Mouse (Mus musculus) MEL (cell line): ENCODE measurements around the gene Arhgef25. TPM values are rescaled to one million over a fixed set of nuclear protein-coding genes. Genes with fewer than 3 reads are reported as not detected.

Source experiments
- DNase-seq: peaks from one replicate; pipeline ENCODE4 v3.0.0; 2011; ENCODE audit warnings: low read depth, low spot score
- H3K27ac ChIP-seq: 2 replicates; pipeline ENCODE4 v1.5.1; 2012; ENCODE audit warnings: low read depth, mild to moderate bottlenecking, control low read depth, low read length, moderate library complexity; ENCODE audit not compliant: control insufficient read depth
- H3K27me3 ChIP-seq, 2 experiments: fragments of 150-350 bp in 1 of 2; sonication (generic) in 1 of 2; 2 replicates each; pipeline ENCODE4 v1.6.1; 2012; ENCODE audit warnings: low read length in 2 of 2, mild to moderate bottlenecking in 2 of 2, improper control_type of control experiment in 1 of 2, moderate library complexity in 1 of 2; ENCODE audit not compliant: insufficient read depth in 2 of 2, control insufficient read depth in 1 of 2
- H3K36me3 ChIP-seq, 2 experiments: 2 replicates each; pipeline ENCODE4 v1.6.1; 2012 to 2014; ENCODE audit warnings: low read length in 2 of 2, improper control_type of control experiment in 1 of 2, inconsistent platforms in 1 of 2, mild to moderate bottlenecking in 1 of 2; ENCODE audit not compliant: insufficient read depth in 2 of 2, control insufficient read depth in 1 of 2
- H3K4me1 ChIP-seq, 2 experiments: fragments of 150-350 bp in 1 of 2; sonication (generic) in 1 of 2; 2 replicates each; pipeline ENCODE4 v1.6.1; 2012; ENCODE audit warnings: low read length in 2 of 2, improper control_type of control experiment in 1 of 2, mild to moderate bottlenecking in 1 of 2; ENCODE audit not compliant: insufficient read depth in 2 of 2, control insufficient read depth in 1 of 2
- H3K4me3 ChIP-seq, 2 experiments: fragments of 150-350 bp in 1 of 2; sonication (generic) in 1 of 2; 2 replicates each; pipeline ENCODE4 v1.5.1; 2012; ENCODE audit warnings: low read depth in 2 of 2, low read length in 2 of 2, mild to moderate bottlenecking in 2 of 2, moderate library complexity in 2 of 2, control low read depth in 1 of 2, improper control_type of control experiment in 1 of 2; ENCODE audit not compliant: control insufficient read depth in 1 of 2, insufficient read depth in 1 of 2
- H3K79me2 ChIP-seq: 2 replicates; pipeline ENCODE4 v1.6.1; 2012; ENCODE audit warnings: mild to moderate bottlenecking, low read length, moderate library complexity; ENCODE audit not compliant: control insufficient read depth, poor library complexity, insufficient read depth
- H3K9ac ChIP-seq: 2 replicates; pipeline ENCODE4 v1.6.1; 2012; ENCODE audit warnings: low read depth, mild to moderate bottlenecking, control low read depth, low read length, moderate library complexity; ENCODE audit not compliant: control insufficient read depth, poor library complexity, severe bottlenecking
- H3K9me3 ChIP-seq: fragments of 150-350 bp; sonication (generic); replicated peaks from 2 replicates; pipeline ENCODE4 v1.6.1; 2012; ENCODE audit warnings: mild to moderate bottlenecking, low read length, improper control_type of control experiment, moderate library complexity; ENCODE audit not compliant: insufficient read depth
- BHLHE40 ChIP-seq: IDR thresholded peaks from 2 replicates; pipeline ENCODE4 v1.6.1; 2012; ENCODE audit warnings: low read depth, mild to moderate bottlenecking, inconsistent platforms, low read length, improper control_type of control experiment, borderline replicate concordance
- CHD2 ChIP-seq: IDR thresholded peaks from 2 replicates; pipeline ENCODE4 v1.6.1; 2011; ENCODE audit warnings: low read length, improper control_type of control experiment
- CTCF ChIP-seq, 3 experiments: IDR thresholded peaks in 2 of 3; conservative IDR thresholded peaks in 1 of 3; 2 replicates each; pipeline ENCODE4 v1.5.1; 2011 to 2012; ENCODE audit warnings: low read length in 3 of 3, low read depth in 2 of 3, mild to moderate bottlenecking in 2 of 3, improper control_type of control experiment in 1 of 3, inconsistent platforms in 1 of 3, mixed read lengths in 1 of 3, moderate library complexity in 1 of 3; ENCODE audit not compliant: control insufficient read depth in 1 of 3, insufficient read depth in 1 of 3, poor library complexity in 1 of 3, severe bottlenecking in 1 of 3
- EP300 ChIP-seq, 2 experiments: IDR thresholded peaks; 2 replicates each; pipeline ENCODE4 v1.6.1; 2011; ENCODE audit warnings: improper control_type of control experiment in 2 of 2, low read length in 2 of 2, low read depth in 1 of 2, mild to moderate bottlenecking in 1 of 2
- HCFC1 ChIP-seq: IDR thresholded peaks from 2 replicates; pipeline ENCODE4 v1.6.1; 2012; ENCODE audit warnings: low read depth, mild to moderate bottlenecking, inconsistent platforms, low read length, improper control_type of control experiment, moderate library complexity
- JUND ChIP-seq: IDR thresholded peaks from 2 replicates; pipeline ENCODE4 v1.6.1; 2011; ENCODE audit warnings: low read depth, mild to moderate bottlenecking, improper control_type of control experiment, low read length
- MAFK ChIP-seq: IDR thresholded peaks from 2 replicates; pipeline ENCODE4 v1.6.1; 2011; ENCODE audit warnings: low read depth, mild to moderate bottlenecking, low read length, improper control_type of control experiment, borderline replicate concordance
- MEF2A ChIP-seq: IDR thresholded peaks from 2 replicates; pipeline ENCODE4 v1.6.1; 2014; ENCODE audit warnings: low read depth, mild to moderate bottlenecking, inconsistent platforms, low read length, improper control_type of control experiment; ENCODE audit not compliant: poor library complexity, insufficient replicate concordance, severe bottlenecking; ENCODE audit errors: extremely low read depth
- MXI1 ChIP-seq: IDR thresholded peaks from 2 replicates; pipeline ENCODE4 v1.6.1; 2011; ENCODE audit warnings: mild to moderate bottlenecking, low read depth, low read length, improper control_type of control experiment
- NRF1 ChIP-seq: IDR thresholded peaks from 2 replicates; pipeline ENCODE4 v1.6.1; 2014; ENCODE audit warnings: low read depth, mild to moderate bottlenecking, inconsistent platforms, low read length, improper control_type of control experiment, moderate library complexity; ENCODE audit not compliant: poor library complexity, insufficient read depth, severe bottlenecking
- POLR2A ChIP-seq, 2 experiments: IDR thresholded peaks; 2 replicates each; pipeline ENCODE4 v1.6.1; 2011 to 2012; ENCODE audit warnings: low read length in 2 of 2, mild to moderate bottlenecking in 2 of 2, control low read depth in 1 of 2, improper control_type of control experiment in 1 of 2, low read depth in 1 of 2, moderate library complexity in 1 of 2; ENCODE audit not compliant: control insufficient read depth in 1 of 2, insufficient read depth in 1 of 2, poor library complexity in 1 of 2
- RAD21 ChIP-seq: IDR thresholded peaks from 2 replicates; pipeline ENCODE4 v1.6.1; 2011; ENCODE audit warnings: mild to moderate bottlenecking, low read depth, low read length, improper control_type of control experiment
- SMC3 ChIP-seq: IDR thresholded peaks from 2 replicates; pipeline ENCODE4 v1.6.1; 2011; ENCODE audit warnings: low read depth, low read length, improper control_type of control experiment
- TAL1 ChIP-seq: IDR thresholded peaks from 2 replicates; pipeline ENCODE4 v1.6.1; 2012; ENCODE audit warnings: mild to moderate bottlenecking, inconsistent platforms, low read length, moderate library complexity, mixed read lengths
- TBP ChIP-seq: IDR thresholded peaks from 2 replicates; pipeline ENCODE4 v1.8.0; 2011; ENCODE audit warnings: low read depth, low read length, improper control_type of control experiment
- TCF12 ChIP-seq: IDR thresholded peaks from 2 replicates; pipeline ENCODE4 v1.6.1; 2014; ENCODE audit warnings: low read depth, mild to moderate bottlenecking, inconsistent platforms, low read length, improper control_type of control experiment, moderate library complexity
- USF1 ChIP-seq: IDR thresholded peaks from 2 replicates; pipeline ENCODE4 v1.6.1; 2014; ENCODE audit warnings: low read depth, mild to moderate bottlenecking, inconsistent platforms, low read length, improper control_type of control experiment, moderate library complexity
- USF2 ChIP-seq, 2 experiments: IDR thresholded peaks; 2 replicates each; pipeline ENCODE4 v1.6.1; 2011 to 2012; ENCODE audit warnings: improper control_type of control experiment in 2 of 2, low read length in 2 of 2, borderline replicate concordance in 1 of 2, inconsistent platforms in 1 of 2, low read depth in 1 of 2, mild to moderate bottlenecking in 1 of 2; ENCODE audit not compliant: insufficient read depth in 1 of 2
- polyA plus RNA-seq, 2 experiments: library from polyadenylated mRNA; stranded (reverse) in 1 of 2; unstranded in 1 of 2; fragments of >175 nt in 1 of 2; fragments of >200 nt in 1 of 2; gene quantifications; 2 replicates each; pipeline versions ENCODE4 v1.2.1 to v1.2.4; 2012; ENCODE audit warnings: low replicate concordance in 2 of 2, low read depth in 1 of 2; ENCODE audit not compliant: insufficient read length in 2 of 2, insufficient read depth in 1 of 2, missing spikeins in 1 of 2
- total RNA-seq: library from RNA; depleted of rRNA; stranded (reverse); fragments of 300-350 nt; gene quantifications from 2 replicates; pipeline ENCODE4 v1.2.3, GENCODE M21; 2012

Arhgef25 gene
- total and polyA plus RNA-seq, 3 experiments, result 16.9 to 44.6 TPM; not detected in 1

- TF ChIP-seq EP300 (IDR thresholded peaks at IDR 0.05; ENCODE audit: low read depth in 1 of 2, low read length in 2 of 2), result peak; percentile 49 to 51; a peak in 2 of 4 replicates
- TF ChIP-seq NRF1, result no peak
- 0 out of 2 replicates have a peak, but pooled peaks have one; percentile 26 for TF ChIP-seq BHLHE40
- TF ChIP-seq SMC3, result no peak
- TF ChIP-seq MAFK, result no peak
- no peak for TF ChIP-seq RAD21
- no peak for TF ChIP-seq MEF2A
Observed at GRCm38 (mm10) chr10:127204589-127204988, 14.7 kb upstream of the Arhgef25 start (continued).

- Histone ChIP-seq H3K79me2 (peaks cover 5% of the 10 kb centered on the region), H3K27ac (peak overlapping the region; percentile 94), H3K9ac (0 out of 2 replicates have a peak overlapping the region, but pooled peaks have one; percentile 10), H3K4me1 (peaks cover 25 to 30% of the 10 kb centered on the region in 2 experiments), H3K27me3 (no peaks in the 10 kb centered on the region), H3K4me3 (no peak overlapping the region), H3K9me3 (no peaks in the 10 kb centered on the region), H3K36me3 (peaks cover 19 to 30% of the 10 kb centered on the region in 2 experiments)
- TF ChIP-seq TAL1 (peak; percentile 52), TCF12 (0 out of 2 replicates have a peak, but pooled peaks have one; percentile 29), EP300 (IDR thresholded peaks at IDR 0.05; ENCODE audit: low read depth in 1 of 2, low read length in 2 of 2) (peak in 1 of 2 experiments; percentile 49; a peak in 1 of 4 replicates), SMC3 (no peak)
- no peak for DNase-seq
Observed at GRCm38 (mm10) chr10:127203106-127203505, 13.2 kb upstream of the Arhgef25 start.

GRCm38 (mm10) chr10:127200279-127200678 lies 10.4 kb upstream of the Arhgef25 start:
- Histone ChIP-seq H3K27ac (no peak overlapping the region), H3K4me1 (peaks cover 20 to 22% of the 10 kb centered on the region in 2 experiments), H3K27me3 (no peaks in the 10 kb centered on the region), H3K36me3 (peaks cover 19 to 25% of the 10 kb centered on the region in 2 experiments), H3K9me3 (no peaks in the 10 kb centered on the region), H3K9ac (no peak overlapping the region), H3K79me2 (peaks cover 6% of the 10 kb centered on the region; the same call in 1 of the 2 replicates), H3K4me3 (no peak overlapping the region)
- TF ChIP-seq BHLHE40 (no peak), CTCF (IDR thresholded peaks at IDR 0.05 in 2 of 3, conservative IDR thresholded peaks at IDR 0.05 in 1 of 3; ENCODE audit: control insufficient read depth in 1 of 3, insufficient read depth in 1 of 3, low read depth in 2 of 3, low read length in 3 of 3, poor library complexity in 1 of 3, severe bottlenecking in 1 of 3) (peak in 1 of 3 experiments; percentile 5; a peak in 1 of 6 replicates)
- DNase-seq, result no peak

- Histone ChIP-seq H3K4me1 (peaks cover 13 to 14% of the 10 kb centered on the region in 2 experiments), H3K27ac (no peak overlapping the region), H3K9me3 (no peaks in the 10 kb centered on the region), H3K4me3 (no peak overlapping the region), H3K27me3 (no peaks in the 10 kb centered on the region), H3K36me3 (peaks cover 17% of the 10 kb centered on the region in 2 experiments), H3K9ac (no peak overlapping the region), H3K79me2 (peaks cover 6% of the 10 kb centered on the region; the same call in 1 of the 2 replicates)
- no peak for DNase-seq
- TF ChIP-seq JUND, result no peak
- TF ChIP-seq MXI1, result no peak
- TF ChIP-seq USF1, result no peak
- TF ChIP-seq USF2 (IDR thresholded peaks at IDR 0.05; ENCODE audit: borderline replicate concordance in 1 of 2, insufficient read depth in 1 of 2, low read depth in 1 of 2, low read length in 2 of 2), result no peak
- no peak for TF ChIP-seq CTCF (IDR thresholded peaks at IDR 0.05 in 2 of 3, conservative IDR thresholded peaks at IDR 0.05 in 1 of 3; ENCODE audit: control insufficient read depth in 1 of 3, insufficient read depth in 1 of 3, low read depth in 2 of 3, low read length in 3 of 3, poor library complexity in 1 of 3, severe bottlenecking in 1 of 3)
- TF ChIP-seq POLR2A (IDR thresholded peaks at IDR 0.05; ENCODE audit: control insufficient read depth in 1 of 2, insufficient read depth in 1 of 2, low read depth in 1 of 2, low read length in 2 of 2, poor library complexity in 1 of 2), result no peak
- no peak for TF ChIP-seq TBP
- no peak for TF ChIP-seq HCFC1
- TF ChIP-seq CHD2, result no peak
- TF ChIP-seq TCF12, result no peak
Observed at GRCm38 (mm10) chr10:127199474-127199873, 9.6 kb upstream of the Arhgef25 start.
